Mouse (Mus musculus) kidney, adult 8-10 months (tissue): ENCODE measurements at regions not wholly inside any gene's neighbourhood (a gene's known extent, or its start where the extent isn't known, plus 50 kb on each side); places are given as distances from the start of the nearest gene placed in this dataset.
A peak's percentile ranks its signal among the peaks of the same experiment; 100 is the strongest.

Experiments used
- DNase-seq, 2 experiments: peaks; one replicate each; pipeline ENCODE4 v3.0.0; 2022

GRCm38 (mm10) chr8:102845362-102845761 lies 59.9 kb upstream of the Cdh11 start:
- peak in 1 of 2 experiments; percentile 28 for DNase-seq

DNA sequence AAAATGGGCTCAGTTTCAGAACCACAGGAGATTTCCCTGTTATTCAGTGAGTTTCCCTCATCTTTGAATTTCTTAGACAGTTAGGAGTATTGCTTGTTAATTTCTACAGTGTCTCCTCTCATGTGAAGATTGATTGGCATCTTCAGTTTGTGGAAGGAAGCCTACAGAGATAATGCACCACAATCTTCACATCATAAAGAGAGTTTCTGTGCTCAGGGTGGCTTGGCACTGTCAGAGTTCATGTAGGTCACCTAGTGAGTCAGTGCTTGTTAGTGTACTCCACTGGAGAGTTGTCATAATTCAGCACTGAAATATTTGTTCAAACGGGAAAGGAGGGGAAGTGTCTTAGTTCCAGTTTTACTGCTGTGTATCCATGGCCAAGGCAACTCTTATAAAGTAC lies 74.6 kb upstream of the Cdh11 start:
- DNase-seq: no peak

DNA sequence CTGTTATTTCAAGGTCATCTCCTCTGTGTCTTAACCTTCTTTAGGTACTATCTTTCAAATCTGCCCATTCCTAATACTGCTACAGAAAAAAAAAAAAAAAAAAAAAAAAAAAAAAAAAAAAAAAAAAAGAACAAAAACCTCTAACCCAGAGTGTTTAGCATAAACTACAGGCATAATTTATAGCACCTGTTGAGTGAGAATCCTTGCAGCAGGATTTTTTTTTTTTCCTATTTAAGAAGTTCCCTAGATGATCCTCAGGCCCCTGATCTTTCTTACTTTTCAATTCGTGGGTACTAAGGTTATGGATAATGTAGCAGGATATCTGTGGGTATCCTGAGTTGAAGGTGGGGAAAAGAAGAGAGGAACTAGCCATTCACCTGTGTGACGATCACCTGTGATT lies 114.1 kb upstream of the Cdh11 start:
- DNase-seq: no peak

DNA sequence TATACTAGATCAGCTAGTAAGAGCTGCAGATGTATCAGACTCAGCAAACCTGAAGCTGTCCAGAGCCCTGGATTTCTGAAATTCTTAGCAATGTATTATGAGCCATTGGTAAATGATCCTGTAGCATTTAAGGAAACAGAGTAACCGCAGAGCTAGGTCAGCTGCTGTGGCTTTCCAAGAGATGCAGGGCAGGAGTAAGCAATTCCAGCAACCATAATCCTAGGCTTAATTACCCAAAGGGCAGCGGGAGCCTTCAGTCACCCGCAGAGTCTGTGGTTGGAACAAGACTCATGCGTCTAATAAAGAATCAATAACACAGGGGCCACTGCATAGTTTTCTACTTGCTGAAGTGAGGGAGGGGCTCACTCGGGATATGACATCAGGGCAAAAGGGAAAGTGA lies 115.2 kb upstream of the Cdh11 start:
- no peak for DNase-seq

DNA sequence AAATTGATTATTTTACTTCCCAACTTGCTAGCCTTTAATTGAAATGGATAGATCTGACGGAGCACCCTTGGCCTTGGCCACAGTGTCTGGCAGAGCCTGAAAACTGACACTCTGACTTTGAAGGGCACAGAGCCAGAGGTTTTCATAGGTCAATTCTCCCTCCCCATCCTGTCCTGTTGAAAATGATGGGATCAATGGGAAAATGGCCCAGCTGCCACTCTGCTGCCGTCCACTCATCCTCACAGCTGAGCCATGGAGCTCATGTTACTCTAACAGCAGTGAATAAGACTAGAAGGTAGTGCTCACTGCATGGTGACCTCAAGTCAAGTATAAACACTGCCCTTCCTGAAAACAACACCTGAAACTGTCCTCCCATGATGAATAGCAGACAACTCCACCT lies 122.0 kb upstream of the Cdh11 start:
- no peak for DNase-seq

DNA sequence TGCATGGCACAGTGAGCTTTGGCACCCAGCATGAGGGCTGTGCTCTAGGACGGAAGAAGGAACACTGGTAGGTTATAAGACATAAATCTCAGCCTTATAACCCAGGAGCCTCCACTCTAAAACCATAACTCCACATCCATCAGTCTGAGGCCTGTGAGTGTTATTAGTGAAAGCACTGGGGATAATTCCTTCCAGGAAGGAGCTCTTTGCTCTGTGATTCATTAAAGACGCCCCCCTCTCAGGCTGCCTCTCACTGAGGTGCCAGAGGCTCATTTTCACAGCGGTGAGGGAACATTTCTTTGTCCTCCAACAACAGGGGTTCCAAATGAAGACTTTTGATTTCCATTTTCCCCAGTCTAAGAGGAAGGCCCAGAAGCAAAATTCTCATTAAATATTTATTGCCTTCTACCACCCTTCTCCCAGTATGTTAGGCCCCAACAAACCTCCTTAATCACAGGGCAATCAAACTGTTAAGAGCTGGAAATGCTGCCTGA lies 145.9 kb upstream of the Cdh11 start:
- no peak for DNase-seq

DNA sequence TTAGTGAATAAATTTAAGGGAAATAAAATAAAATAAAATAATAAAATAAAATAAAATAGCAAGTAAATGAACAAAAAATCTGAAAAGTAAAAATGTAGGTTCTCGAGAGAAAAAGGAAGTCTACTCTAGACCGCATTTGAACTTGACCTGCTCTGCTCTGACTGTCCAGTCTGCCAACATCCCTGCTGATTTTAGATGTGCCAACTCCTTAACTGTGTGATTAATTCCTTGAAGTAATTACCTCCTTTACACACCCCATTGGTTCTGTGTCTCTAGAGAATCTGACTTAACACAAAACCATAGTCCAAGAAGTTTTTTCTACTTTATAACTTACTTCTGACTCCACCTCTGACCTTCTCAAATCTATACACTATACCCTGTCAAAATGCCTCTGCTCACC lies 153.3 kb upstream of the Cdh11 start:
- DNase-seq: no peak

DNA sequence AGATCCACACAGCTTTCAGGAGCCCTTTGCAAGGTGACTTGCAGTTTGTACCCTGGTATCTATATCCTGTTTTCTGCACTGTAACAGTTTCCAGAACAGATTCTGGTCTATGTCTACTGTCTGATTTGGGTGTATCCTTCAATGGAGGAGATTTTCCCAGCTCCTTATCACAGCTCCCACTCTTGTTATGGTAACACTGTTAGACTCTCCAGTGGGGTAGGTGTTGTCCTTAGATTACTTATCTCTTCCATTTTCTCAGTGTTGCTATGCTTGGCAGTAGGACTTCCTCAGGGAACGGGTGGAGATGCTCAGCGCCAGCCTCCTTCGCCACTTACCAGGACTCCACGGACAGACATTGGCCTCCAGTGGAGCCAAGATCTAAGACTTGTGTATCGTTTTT lies 160.1 kb upstream of the Cdh11 start:
- no peak for DNase-seq

GRCm38 (mm10) chr8:102978161-102978581 lies 192.7 kb upstream of the Cdh11 start:
- DNase-seq: peak; percentile 2 to 20

- no peak for DNase-seq
Observed at GRCm38 (mm10) chr8:102983220-102983909, 197.9 kb upstream of the Cdh11 start.

- DNase-seq: no peak
Observed at GRCm38 (mm10) chr8:102983910-102984225, 198.4 kb upstream of the Cdh11 start.

GRCm38 (mm10) chr8:103007284-103007984 lies 222.0 kb upstream of the Cdh11 start:
- no peak for DNase-seq

DNA sequence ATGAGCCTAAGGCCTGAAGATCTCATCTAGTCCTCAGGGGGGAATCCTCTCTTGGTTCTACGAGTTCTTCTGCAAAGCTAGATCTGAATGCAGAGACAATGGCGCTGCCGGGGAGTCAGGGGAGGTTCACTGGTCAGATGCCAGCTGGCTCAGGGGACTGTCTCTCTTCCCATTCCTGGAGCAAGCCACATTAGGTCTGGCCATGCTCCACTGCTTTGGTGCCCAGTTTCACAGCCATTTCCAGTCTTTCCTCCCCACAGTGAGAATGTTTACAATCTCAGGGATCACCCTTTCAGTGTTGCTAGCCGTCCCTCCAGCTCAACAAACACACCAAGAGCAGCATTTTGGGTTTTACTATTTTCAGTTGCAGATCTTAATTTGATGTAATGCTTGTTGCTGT lies 233.7 kb upstream of the Cdh11 start:
- DNase-seq: no peak

DNA sequence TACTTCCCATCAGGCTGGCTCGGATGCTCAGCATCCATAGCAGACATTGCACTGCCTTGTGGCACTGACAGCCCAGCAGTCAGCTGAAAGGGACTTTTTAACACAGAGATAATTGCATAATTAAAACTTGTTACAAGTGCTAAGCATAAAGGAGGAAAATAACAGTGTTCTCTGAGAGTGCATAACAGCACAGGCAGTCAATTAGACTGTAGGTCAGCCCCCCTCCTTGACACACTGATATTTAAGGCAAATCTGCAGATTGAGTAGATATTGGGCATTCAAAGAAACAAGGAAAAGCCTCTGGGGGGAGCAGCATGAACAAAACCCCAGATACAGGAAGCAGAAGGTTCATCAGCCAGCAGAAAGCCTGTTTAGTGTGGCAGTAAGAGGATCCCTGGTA lies 237.8 kb upstream of the Cdh11 start:
- no peak for DNase-seq

DNA sequence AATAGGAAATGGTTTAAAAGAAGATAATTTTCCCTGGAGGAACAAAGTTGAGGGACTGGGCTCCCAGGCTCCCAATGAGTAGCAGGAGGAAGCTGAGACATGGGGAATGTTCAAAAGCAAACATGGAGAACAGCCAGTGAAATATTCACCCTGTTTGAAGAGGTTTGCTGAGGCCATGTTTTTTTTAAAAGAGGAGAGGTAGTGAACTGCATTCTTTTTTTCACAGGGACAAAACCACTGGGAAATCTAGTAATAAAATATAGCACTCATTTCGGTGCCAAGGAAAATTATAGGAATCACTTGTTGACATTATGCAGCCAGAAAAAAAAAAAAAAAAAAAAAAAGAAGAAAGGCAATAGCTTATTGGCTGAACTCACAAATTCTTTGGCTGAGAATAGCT lies 246.3 kb upstream of the Cdh11 start:
- no peak for DNase-seq

GRCm38 (mm10) chr8:103033956-103034355 lies 248.5 kb upstream of the Cdh11 start:
- no peak for DNase-seq

DNA sequence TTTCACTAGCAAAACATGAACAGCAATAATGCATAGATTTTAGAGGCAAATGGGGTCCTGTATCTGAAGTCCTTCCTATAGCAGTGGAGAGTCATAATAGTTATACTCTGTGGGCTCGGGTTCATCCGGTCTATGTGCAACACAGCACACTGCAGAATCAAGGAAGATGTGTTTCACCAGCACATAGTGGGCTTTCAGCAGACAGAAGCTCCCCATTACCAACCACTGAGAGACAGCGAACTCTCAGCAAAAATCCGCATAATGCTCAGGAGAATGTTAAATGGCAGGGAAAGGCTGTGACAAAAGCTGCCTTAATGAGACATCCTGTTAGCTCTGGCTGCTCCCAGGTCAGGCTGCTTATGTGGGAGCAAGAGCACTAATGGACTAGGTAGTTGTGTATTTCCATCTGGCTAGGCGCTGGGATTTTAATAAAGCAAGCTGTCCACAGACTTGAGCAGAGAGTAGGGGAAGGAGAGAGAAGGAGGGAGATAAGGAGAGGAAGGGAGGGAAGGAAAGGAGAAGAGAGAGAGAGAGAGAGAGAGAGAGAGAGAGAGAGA lies 286.7 kb upstream of the Cdh11 start:
- no peak for DNase-seq

GRCm38 (mm10) chr8:103072646-103073045 lies 287.2 kb upstream of the Cdh11 start:
- no peak for DNase-seq

- no peak for DNase-seq
Observed at GRCm38 (mm10) chr8:103078559-103078958, 293.1 kb upstream of the Cdh11 start.

- no peak for DNase-seq
Observed at GRCm38 (mm10) chr8:103086956-103087482, 301.6 kb upstream of the Cdh11 start.

GRCm38 (mm10) chr8:103096496-103097092 lies 311.2 kb upstream of the Cdh11 start:
- DNase-seq: no peak

- peak; percentile 0 to 1 for DNase-seq
Observed at GRCm38 (mm10) chr8:103125581-103125980, 340.1 kb upstream of the Cdh11 start.

DNA sequence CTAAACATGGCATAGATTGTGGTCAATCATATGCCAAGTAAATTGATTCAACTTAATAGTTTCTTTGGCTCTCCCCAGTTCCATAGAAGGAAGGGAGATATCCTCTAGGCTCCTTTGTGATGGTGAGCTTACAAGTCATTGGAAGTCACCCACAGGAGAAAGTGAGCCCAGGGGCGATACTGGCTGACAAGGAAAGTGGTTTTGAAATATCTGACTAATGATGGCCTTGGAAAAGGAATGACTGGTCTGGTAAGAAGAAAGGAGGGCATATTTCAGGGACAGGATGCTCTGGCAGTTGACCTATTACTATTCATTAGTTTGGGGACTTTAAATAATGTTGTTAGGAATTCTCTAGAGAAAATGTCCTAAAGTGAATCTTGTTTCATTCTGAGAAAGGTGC lies 352.7 kb upstream of the Cdh11 start:
- no peak for DNase-seq

- no peak for DNase-seq
Observed at GRCm38 (mm10) chr8:103144835-103145234, 359.4 kb upstream of the Cdh11 start.
